Mouse (Mus musculus) stomach, postnatal 0 days (tissue): Measurements from ENCODE around the gene Hey2.

Source experiments
- CTCF ChIP-seq: IDR thresholded peaks from 2 replicates; pipeline ENCODE4 v1.5.1; 2016; ENCODE audit warnings: antibody characterized with exemption, low read depth, mild to moderate bottlenecking, moderate library complexity
- EP300 ChIP-seq: optimal IDR thresholded peaks from 2 replicates; pipeline ENCODE3; 2016; ENCODE audit warnings: antibody characterized with exemption

DNA sequence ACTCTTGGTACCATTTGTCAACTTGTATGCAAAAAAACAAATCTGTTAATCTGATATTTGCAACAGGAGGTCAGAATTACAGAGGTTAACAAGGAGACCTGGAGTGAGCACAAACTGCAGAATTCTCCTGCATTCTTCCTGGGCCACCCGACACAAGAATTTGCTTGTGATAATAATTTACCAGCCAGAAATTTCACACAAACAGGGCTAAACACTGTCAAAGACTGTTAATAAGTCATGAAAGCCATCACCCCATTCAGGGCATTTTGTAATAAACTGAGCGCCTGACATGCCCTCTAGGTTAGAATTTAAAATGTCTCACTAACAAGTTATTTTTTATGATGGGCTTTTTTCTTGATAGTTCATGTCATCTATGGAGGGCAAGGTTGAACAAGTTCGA, 51.6 kb downstream of the Hey2 start:
- TF ChIP-seq CTCF (no peak), EP300 (no peak)
